Mouse (Mus musculus): ENCODE measurements around the gene Zbtb9. TPM values are rescaled to one million over a fixed set of nuclear protein-coding genes. Genes with fewer than 3 reads are reported as not detected.

Zbtb9 gene
- total RNA-seq, 2 experiments from 2014 or later, result 4.7 to 13.3 TPM

DNA sequence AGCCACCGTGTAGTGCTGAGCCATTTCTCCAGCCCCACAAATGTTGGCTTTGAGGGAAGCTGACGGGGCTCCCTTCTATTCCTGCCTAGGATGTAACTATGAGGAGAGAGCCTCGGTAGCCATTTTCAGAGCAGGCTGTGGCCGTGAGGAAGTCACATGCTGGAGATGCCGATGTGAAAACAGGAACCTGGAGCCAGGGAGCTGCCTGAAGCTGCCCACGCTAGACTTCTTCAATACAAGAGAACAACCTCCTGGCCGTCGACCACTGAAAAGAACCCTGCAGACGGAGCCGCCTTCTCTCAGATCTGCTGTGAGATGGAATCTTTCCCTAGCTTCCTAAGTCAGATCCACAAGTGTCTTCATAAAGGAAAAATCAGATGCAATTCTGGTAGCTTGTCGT is 32.7 kb downstream of the Zbtb9 start:
- peak; percentile 84 for ATAC-seq (ENCODE audit: poor library complexity, severe bottlenecking)

DNA sequence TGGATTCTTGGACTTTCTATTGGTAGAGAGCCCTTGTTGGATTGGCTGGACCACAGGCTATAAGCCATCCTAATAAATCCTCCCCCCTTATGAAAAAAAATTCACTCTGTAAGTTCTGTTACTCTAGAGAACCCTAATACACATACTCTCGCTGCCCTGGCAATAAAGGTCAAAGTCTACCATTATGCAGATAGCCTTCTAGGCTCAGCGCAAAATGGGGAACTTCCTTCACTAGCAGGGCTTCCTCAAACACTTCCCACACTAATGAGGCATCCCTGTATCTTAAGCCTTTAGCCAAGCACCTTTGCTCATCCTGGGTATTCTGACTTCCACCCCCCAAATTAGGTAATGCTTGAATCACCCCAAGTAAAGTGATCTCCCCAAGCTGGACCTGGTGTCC is 35.3 kb downstream of the Zbtb9 start:
- 0 out of 2 replicates have a peak, but pooled peaks have one; percentile 31 for ATAC-seq (ENCODE audit: poor library complexity, severe bottlenecking)

DNA sequence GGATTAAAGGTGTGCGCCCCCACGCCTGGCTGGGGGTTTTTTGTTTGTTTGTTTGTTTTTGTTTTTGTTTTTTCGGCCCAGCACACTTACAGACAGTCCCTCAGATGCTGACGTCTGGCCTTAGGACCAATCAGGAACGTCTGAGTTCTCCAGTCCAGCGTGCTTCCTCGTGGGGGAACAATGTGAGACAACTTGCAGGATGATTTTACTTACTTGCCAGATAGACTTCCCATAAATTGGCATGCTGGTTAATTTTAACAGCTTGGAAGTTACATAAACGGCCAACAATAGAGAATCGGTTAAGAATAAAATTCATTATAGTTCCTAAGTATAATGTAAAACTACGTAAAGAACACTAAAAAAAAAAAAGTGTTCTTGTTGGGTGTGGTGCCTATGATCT is 38.2 kb downstream of the Zbtb9 start:
- ATAC-seq (ENCODE audit: poor library complexity, severe bottlenecking), result no peak

DNA sequence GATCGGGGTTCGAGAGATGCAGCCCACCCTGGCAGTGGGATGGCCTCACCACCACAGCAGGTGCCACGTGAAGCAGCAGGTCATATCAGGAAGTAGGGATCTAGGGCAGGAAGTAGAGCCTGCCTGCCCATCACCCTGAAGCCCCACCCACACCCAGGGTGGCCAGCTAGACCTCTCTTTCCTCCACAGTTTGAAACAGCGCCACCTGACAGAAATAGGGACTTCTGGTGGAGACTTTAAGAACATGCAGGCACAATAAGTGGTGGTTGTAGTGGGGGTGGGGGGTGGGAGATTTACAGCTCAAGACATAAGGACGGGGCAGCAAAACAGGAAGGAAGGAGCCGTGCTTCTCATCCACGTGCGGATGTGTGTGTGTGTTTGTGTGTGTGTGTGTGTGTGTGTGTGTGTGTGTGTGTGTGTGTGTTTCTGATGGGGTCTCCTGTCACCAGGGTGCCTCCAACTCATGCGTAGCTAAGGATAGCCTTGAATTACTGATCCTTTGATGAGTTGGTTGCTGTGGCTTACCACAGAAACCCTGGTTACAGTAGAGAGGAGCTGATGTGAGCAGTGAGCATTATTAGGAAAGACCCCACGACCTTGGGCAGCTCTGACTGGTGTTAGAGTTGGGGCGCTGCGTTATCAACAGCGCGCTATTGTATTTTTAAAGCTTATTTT is 39.2 kb downstream of the Zbtb9 start:
- peak; percentile 97 for ATAC-seq (ENCODE audit: poor library complexity, severe bottlenecking)

DNA sequence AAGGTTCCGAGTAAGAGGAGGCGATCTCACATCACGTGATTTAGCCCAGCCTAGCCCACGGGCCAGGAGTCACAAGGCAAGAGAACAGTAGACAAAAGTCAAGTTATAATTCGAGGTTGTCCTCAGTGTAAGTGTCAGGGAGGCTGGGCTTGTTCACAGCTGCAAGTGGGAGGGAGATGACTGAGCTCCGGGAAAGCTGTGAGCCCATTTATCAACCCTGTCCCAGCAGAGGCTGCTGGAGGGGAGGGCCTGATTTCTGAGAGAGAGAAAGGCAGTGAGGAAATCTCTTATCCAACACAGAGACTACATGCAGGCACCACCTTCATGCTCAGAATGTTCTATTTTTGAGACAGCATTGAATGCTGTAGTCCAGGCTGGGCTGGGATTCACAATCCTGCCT is 39.9 kb downstream of the Zbtb9 start:
- no peak for ATAC-seq (ENCODE audit: poor library complexity, severe bottlenecking)

DNA sequence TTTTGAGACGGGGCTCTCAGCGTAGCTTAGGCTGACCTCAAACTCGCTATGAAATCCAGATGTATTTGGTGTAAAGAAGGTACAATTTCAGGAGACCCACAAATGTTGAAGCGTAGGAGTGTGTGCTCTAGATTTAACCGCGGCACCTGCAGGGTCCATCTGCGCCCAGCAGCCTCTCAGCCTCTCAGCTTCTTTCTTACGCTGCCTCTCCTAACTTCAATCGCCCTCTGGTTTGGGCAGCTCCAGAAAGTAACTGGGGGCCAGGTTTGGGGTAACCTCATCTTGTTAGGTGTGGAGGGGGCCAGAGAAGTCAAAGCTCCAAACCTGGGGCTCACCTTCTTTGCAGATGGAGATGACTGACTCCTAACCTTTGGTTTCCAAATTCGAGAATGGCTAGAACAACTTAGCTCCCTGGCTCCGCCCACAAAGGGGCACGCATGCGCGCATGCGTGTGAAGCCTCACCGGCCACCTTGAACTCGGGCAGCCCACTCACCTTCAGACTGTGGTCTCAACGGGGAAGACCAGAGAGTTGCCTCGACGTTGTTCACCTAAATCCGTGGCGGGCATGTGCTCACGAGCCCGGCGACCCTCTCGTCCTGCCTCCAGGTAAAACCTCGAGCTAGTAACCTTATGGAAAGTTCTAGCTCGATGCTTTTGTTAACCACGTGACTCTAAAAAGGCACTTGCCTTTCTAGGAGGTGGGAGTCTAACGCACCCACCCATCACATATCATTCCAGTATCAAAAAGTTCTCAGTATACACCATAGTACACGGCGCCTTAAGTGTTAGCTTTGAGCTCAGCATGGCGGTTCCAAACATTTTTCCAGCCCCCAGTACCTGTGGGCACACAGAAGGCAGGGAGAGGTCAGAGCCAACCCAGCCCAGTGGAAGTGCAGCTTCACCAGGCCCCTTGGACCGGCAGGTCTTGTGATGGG is 44.9 kb downstream of the Zbtb9 start:
- peak; percentile 86 for ATAC-seq (ENCODE audit: poor library complexity, severe bottlenecking)

DNA sequence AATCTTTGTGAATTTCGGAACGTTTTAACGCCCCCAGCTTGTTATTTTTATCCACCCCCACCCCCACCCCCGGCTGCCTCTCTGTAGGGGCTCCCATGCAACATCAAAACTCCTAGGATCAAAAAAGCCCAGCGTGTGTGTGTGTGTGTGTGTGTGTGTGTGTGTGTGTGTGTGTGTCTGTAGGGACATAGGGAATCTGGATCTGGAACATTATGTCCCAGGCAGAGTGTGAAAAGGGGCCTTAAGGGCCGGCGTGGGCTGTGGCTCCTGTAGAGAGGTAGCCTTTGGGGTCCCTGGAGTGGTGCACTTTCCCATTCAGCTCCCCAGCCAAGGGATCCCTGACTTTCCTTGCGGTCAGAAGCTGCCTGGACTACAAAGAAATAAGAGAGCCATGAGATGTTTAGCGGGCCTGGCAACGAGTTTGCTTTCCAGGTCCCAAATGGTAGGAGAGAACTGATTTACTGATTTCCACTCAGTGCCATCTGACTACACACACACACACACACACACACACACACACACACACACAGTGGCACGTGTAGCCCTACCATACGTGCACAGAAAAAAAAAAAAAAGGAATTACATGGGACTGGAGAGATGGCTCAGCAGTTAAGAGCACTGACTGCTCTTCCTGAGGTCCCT is 45.7 kb downstream of the Zbtb9 start:
- no peak for ATAC-seq (ENCODE audit: poor library complexity, severe bottlenecking)

DNA sequence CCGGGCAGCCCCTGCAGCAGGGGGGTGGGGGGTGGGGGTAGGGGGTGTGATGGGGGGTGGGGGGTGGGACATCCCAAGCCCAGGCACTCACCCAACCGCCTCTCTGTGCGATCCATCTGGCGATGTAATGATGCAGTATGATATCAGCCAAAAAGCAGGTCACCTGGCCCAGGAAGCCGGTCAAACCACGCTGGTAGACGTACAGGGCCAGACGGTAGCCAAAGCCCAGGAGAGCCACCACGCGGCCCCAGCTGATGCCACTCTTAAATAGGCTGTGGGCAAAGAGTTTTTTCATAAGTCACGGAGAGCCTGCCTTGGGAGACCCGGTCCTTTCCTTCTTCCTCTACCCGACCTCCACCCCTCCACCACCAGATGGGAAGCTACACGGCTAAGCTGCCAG is 48.1 kb downstream of the Zbtb9 start:
- ATAC-seq (ENCODE audit: poor library complexity, severe bottlenecking), result no peak

DNA sequence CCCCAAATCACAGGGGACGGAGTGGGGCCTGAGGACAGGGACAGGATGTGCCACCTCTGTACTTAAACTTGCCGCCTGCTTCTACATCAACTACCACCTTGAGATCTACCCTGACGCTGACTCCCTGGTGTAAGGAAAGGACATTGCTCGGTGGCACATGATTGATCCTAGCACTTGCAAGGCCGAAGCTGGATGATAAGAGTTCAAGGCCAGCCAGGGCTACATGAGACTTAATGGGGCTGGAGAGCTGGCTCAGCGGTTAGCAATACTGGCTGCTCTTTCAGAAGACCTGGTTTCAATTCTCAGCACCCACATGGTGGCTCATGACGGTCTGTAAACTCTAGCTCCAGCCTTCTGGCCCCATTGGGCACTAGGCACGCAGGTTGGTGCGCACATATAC is 48.8 kb downstream of the Zbtb9 start:
- no peak for ATAC-seq (ENCODE audit: poor library complexity, severe bottlenecking)

DNA sequence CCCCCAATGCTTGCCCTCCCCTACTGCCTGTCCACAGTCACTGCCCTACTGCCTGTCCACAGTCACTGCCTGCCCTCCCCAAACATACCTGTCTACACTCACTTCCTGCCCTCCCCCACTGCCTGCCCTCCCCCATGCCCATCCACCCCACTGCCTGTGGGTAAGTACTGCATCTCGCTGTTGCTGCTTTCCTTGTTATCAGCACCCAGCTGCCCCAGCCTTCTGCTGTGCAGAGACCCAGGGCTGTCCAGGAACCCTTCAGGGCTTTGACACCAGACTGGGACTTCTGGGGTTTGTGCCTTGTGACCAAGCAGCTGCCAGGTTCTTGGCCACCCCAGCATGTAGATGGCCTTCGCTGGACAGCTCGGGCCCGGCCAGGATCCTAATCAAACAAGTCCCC is 50.4 kb downstream of the Zbtb9 start:
- ATAC-seq (ENCODE audit: poor library complexity, severe bottlenecking), result no peak

DNA sequence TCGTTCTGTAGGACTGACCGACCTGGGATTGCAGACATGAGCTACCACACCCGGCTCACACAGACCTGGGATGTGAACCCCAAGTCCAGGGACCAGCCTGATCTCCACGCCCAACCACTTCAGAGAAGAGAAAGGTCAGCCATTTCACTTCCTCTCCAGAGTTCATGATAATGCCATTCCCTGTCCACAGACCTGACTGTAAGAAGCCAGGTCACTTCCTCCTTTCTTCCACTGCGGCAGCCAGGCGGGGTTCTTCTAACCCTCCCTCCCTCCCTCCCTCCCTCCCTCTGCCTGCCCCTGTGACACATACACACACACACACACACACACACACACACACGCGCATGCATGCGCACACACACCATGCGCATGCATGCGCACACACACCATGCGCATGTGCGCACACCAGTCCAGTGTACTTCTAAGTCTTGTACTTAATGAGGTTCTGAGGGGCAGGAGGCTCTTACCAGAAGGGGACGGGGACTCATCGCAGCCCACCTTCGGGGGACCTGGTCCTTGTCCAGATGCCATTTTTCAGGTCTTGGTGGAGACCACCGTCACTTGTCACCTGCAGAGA is 52.4 kb downstream of the Zbtb9 start:
- ATAC-seq (ENCODE audit: poor library complexity, severe bottlenecking), result peak; percentile 65

DNA sequence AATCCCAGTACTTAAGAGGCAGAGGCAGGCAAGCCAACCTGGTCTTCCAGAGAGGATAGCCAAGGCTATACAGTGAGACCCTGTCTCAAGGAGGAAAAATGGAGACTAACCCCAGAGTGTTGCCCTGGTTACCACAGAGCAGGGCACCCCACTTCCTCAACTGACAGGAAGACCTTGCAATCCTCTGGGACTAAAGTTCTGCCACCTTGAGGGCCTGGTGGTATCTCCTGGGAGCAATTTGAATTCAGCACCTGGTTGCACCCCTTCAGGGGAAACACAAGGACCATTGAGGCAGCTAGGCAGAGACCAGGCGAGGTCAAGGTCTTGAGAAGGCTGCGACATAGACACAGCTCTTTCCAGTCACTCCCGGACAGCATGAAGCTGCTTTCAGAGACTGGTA is 53.0 kb downstream of the Zbtb9 start:
- ATAC-seq (ENCODE audit: poor library complexity, severe bottlenecking), result 0 out of 2 replicates have a peak, but pooled peaks have one; percentile 8

DNA sequence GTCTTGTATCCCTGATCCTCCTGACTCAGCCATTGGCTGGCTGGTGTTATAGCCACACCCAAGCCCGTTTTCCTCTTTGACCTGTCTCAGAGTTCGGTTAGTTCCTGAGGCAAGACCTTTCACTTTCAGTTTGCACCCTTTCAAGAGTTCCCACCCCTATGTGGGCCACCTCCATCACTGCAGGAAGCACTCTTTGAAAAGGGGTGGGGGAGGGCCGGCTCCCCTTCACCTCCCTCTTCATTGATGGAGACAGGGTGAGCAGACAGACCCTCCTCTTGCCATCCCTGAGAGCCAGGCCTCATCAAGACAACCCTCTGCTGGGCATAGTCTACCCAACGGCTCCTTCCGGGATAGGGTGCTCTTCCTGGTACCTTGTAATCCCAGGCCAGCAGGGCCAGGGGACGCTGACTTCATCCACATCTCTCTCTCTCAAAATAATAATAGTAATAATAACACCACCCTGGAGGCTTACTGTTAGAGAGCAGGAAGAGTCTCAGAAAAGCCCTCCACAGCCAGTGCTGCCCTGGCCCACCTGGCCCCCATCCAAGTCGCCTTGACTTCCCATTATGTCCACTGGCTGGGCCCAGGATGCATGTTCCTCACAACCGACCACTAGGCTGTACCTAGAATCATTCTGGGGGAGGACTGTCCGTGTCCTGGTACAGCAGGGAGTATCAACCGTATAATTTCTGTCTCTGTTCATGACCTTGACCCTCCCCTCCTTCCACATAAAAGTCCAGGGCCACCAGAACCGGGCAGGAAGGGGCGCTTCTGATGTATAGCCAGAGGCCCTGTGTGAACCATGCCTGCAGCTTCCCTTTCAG is 54.7 kb downstream of the Zbtb9 start:
- ATAC-seq (ENCODE audit: poor library complexity, severe bottlenecking), result peak; percentile 53

DNA sequence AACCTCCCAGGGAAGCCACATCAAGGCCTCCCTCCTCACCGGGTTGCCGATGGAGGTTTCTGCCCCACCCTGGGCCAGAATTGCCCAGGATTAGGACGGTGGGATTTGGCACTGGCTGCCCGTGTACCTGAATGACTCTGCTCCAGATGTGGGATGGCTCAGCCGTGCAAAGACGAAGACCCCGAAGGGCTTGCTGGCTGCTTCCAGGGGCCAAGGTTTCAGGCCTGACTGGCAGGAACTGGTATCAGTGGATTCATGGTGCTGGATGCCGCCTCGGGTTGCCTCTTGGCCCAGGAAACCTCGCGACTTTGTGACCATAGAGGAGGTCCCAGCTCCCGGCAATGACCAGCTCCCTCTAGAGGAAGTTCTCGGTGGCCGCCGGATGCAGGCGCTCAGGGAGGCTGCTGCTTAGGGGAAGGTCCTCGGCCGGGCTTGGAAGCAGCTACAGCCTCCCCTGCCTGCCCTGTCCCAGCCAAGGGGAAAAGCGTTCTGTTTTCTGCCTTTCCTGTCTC is 55.4 kb downstream of the Zbtb9 start:
- ATAC-seq (ENCODE audit: poor library complexity, severe bottlenecking), result peak; percentile 75

DNA sequence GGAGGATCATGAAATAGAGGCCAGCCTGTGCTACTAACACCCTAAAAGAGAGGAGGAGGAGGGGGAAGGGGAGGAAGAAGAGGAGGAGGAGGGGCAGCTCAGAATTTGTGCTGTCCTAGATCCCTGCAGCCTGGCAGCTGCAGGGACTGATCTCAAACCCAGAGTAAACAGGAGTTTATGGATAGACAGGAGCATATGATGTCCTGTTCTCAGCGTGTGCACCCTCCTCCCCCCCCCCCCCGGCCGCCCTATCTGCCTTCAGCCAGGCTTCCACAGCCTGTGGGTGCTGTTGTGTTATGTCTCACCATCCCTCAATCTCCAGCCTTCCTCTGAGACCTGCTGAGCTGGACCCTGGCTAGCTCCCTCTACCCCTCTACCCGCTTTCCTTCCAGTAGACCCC is 55.9 kb downstream of the Zbtb9 start, which contains the start of gene Bak1:
Gene Bak1 (minus strand): TSS at position 101 of the 400 bp plus-strand sequence.
- no peak for ATAC-seq (ENCODE audit: poor library complexity, severe bottlenecking)

DNA sequence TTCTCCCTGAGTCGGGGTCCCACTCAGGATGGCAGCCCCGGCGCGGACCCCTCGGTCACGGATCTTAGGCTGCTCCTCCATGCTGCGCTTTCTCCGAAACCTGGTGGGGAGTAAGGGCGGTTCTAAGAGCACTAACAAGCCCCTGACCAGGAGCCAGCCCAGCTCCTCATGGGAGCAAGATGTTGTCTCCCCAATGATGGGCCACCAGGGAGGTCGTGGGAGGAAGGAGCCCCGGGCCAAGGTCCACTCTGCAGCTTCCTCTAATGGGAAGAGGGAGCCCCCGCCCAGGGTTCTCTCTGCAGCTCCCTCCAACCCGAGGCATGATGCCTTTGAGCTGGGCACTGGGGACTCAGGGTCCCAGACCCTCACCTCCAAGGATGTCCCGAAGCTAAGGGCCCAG is 56.5 kb downstream of the Zbtb9 start:
- no peak for ATAC-seq (ENCODE audit: poor library complexity, severe bottlenecking)

DNA sequence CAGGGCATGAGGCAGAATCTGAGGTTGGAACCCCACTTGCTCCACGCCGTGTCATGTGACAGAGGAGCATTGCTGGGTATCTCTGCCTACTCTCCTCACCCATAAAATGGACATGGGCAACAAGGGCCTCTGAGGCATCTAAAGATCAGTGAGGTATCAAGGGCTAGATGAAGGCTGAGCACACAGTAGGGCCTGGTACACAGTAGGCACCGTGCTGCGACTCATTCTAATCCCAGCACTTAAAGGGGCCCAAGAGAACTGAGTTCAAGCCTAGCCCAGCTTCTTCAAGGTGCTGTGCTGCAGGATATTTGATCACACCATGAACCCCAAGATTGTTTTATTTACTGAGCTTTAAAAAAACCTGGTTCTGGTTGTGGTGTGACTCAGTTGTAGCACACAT is 57.9 kb downstream of the Zbtb9 start:
- ATAC-seq (ENCODE audit: poor library complexity, severe bottlenecking), result no peak

DNA sequence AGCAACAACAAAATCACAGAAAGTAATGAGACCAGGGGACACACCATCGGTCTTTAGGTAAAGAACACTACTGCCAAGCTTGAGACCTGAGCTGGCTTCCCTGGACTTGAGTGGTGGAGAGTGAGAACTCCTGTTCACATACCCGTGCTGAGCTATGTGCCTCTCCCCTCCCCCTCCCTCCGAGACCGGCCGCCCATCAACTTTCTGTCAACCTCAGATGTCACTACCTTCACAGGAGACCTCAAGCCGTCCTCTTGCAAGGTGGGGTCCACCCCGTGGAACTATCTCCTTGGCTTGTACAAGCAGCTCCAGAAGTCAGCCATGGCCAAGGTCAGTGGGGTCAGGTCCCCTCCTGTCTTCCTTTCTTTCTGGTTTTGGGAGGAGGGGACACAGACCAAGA is 59.4 kb downstream of the Zbtb9 start:
- ATAC-seq (ENCODE audit: poor library complexity, severe bottlenecking), result no peak

DNA sequence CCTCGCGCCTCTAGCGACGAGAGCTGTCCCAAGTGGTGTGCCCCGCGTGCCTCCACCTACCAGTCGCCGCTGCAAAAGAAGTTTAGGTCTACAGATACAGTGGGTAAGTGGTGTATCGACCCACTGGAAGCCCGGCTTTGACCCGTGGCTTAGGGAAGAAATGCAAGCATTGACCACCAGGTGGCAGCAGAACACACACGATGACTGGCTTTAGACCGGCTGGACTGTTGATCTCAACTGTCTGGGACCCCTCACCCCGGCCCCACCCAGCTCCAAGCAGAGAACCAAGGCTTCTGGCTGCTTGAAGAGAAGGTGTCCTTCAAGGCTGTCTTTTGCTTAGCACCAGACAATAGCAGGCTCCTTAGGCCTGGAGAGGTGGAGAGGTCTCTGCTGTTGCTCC is 59.9 kb downstream of the Zbtb9 start:
- peak; percentile 58 for ATAC-seq (ENCODE audit: poor library complexity, severe bottlenecking)

DNA sequence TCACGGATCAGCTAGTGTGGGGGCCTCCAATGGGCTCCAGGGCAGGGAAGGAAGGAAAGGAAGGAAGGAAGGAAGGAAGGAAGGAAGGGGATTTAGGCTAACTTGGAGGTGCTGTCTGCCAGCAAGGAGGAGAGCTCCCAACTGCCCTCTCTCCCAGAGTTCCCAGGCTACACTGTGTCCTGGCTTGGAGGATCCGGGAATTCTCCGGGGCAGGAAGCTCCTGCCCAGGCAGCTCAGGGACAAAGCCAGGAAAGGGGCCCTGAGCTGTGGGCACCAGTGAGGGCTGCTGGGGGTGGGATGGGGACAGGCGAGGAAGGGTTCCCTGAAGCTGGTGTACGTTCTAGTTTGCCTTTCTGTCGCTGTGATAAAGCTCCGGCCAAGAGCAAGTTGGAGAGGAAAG is 63.5 kb downstream of the Zbtb9 start:
- no peak for ATAC-seq (ENCODE audit: poor library complexity, severe bottlenecking)

Data from megakaryocyte, adult 5-6 weeks (primary cell).